Mouse (Mus musculus) spleen, adult 12 weeks (tissue): ENCODE results near the gene Bbs9.

Source experiments
- DNase-seq: peaks from one replicate; pipeline ENCODE4 v3.0.0; 2022; ENCODE audit warnings: low spot score

The Bbs9 gene

DNA sequence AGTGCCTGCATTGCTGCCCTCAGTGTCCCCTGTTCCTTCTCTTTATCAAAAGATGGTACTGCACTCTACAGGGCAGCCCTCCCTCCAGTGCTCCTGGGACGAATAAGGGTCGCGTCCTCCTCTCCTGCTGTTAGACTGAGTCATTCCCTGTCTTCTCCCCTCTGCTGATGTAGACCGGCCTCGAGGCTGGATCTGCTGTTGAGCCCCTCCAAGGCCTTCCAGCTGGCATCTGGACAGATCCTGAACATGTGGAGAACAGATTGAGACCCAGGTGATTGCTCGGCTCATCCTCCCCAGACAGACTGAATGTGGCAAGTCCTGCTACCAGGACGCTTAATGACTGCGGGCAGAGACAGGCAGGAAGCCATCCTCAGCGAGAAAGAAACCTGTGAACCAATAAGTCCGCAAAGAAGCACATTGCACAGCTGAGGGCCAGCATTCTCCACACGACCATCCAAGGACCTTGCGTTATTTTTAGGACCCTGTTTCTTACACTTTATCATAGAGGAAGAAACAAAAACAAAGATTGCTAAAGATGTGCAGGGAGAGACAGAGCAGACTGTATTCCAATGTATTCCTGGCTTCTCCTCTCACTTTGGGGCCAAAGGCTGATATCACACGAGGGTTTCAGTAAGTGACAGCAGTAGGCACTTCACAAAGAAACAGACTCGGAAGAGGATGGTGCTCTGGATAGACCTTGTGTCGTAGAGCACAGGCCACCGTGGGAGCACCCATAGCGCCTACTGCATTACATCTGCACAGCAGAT, 275.4 kb downstream of the Bbs9 start:
- DNase-seq = no peak

DNA sequence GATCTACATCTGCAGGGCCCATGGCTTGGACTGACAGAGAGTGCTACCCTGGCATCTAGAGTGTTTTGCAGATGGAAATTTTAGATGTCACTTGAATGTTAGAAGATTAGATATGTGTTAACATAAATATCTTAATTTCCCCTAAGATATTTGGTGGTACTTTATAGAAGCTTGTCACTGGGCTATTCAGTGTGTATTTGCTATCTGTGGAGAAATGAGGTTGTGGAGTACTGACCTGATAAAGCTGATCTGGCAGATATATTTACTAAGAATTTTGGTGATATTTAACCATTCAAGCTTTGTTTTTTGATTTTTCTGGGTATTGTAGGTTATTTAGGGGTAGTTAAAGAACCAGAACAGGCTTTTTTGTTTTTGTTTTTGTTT, 276.0 kb downstream of the Bbs9 start:
- no peak for DNase-seq

GRCm38 (mm10) chr9:22754081-22754672, 278.7 kb downstream of the Bbs9 start:
- no peak for DNase-seq

DNA sequence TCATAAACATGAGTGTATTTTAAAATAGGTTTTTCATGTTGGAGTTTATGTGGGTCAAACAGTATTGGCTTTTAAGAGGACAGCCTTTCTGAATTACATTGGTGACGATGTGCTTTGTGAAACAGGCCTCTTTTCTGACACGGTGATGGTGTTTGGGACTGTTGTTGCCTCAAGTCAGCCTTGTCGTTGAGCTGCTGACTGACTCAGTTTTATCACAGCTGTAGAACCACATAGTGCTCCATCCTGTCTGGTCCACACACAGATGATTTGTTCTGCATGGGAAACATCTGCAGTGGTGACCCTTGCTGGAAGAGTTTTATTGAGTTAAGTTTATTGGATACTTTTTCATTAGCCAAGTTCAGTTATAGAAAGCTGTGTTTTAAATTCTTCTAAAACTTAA, 283.0 kb downstream of the Bbs9 start:
- DNase-seq = no peak

GRCm38 (mm10) chr9:22759241-22759640, 283.7 kb downstream of the Bbs9 start:
- no peak for DNase-seq

- no peak for DNase-seq
Measured at GRCm38 (mm10) chr9:22760376-22760775, 284.9 kb downstream of the Bbs9 start.

- DNase-seq = no peak
Measured at GRCm38 (mm10) chr9:22761487-22761886, 286.0 kb downstream of the Bbs9 start.

- no peak for DNase-seq
Measured at GRCm38 (mm10) chr9:22765618-22766220, 290.2 kb downstream of the Bbs9 start.

GRCm38 (mm10) chr9:22767154-22767553, 291.6 kb downstream of the Bbs9 start:
- no peak for DNase-seq

GRCm38 (mm10) chr9:22767860-22768259, 292.3 kb downstream of the Bbs9 start:
- no peak for DNase-seq

GRCm38 (mm10) chr9:22771785-22772184, 296.3 kb downstream of the Bbs9 start:
- DNase-seq = no peak

DNA sequence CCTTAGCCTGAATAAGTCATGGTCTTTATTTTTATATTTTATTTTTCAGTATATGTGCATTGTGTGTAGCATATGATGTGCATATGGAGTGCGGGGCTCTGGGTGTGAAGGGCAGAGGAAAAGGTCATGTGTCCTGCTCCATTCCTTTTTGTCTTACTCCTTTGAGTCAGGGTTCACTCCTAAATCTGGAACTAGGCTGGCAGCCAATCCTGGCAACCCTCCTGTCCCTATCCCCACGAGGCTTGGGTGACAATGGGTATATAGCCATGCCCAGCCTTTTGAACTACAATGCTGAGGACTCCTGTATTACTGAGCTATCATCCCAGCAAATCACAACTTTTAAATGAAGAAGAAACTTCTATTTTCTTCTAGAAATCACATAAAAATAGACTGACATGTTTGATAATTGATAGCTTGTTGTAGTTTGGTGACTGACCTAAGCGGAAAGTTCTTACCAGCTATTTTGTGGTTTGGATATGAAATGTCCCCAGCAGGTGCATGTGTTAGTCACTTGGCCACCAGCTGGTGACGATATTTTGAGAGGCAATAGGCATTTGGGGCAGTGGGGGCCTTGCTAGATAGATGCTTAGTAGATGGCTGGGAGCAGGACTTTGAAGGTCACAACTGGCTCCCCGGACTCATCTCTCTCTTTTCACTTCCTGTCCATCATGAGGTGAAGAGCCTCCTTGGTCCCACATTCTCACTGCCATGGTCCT, 300.9 kb downstream of the Bbs9 start:
- DNase-seq = no peak

GRCm38 (mm10) chr9:22777425-22777824, 301.9 kb downstream of the Bbs9 start:
- no peak for DNase-seq

DNA sequence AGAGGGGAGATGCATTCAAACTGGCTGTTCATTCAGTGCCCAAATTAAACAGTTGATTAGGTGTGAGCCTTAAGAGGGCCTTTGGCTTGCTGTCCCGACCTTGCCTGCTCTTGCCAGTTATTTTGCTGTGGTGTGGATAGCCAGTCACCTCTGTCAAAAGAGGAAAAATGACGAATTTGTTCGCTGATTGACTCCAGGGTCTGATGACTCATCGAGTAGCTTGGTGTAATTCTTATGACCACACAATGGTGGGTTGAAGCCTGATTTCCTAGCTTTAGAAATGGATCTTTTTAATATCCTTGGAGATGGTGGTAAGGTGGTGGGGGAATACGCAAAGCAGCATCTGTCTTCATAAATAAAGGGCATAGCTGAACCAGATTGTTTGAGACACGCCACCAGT, 304.1 kb downstream of the Bbs9 start:
- DNase-seq = no peak

- DNase-seq = no peak
Measured at GRCm38 (mm10) chr9:22786006-22786405, 310.5 kb downstream of the Bbs9 start.

DNA sequence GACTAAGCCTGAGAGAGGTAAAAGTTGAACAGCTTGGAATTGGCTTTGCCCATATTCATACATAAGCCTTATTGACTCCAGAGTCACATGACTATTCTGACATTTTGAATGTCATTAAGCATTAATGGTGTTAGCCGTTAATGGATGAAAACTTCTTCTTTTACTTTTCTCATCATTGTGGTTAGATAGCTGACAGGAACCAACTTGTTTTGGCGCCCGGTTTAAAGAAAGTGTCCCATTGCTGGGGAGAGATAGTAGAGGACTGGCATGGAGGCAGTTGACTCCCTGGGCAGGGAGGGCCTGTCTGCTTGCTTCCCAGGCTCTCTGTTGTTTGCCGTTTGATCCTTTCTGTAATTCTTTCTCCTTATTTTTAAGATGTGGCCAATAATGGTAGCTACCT, 312.9 kb downstream of the Bbs9 start:
- no peak for DNase-seq

- no peak for DNase-seq
Measured at GRCm38 (mm10) chr9:22788850-22789249, 313.3 kb downstream of the Bbs9 start.

DNA sequence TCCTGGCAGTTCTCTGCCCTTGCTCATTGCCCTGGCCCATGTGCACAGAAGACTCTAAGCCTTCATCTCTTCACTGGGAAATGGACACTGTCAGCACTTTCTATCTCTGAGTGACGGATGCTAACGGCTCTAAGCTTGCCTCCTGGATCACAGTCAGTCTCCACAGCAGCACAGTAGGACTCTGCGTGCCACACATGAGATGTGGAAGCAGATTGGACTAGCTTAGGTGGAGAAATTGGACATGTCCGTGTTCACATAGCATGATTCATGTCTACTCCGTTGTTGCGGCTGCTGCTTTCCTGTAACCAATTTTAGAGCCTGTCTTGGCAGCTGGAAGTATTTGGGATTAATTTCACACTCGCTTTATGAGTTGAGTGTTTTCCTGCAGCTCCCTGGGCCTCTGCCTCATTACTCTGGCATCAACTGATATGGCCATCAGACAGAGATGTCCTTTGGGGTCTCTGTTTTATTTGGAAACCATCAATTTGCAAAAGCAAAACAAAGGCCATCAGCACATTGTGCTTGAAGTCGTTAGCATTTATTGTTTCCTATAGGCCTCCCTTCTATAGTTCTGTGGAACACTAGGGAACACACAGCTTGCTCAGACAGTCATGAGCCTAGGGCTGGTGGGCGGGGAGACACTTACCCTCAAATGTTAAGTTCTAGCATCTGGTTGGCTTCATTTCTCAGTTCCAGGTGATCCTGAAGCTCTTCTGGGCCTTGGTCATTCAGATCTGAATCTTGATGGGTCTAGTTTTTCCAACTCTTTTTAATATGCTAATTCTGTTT, 314.1 kb downstream of the Bbs9 start:
- no peak for DNase-seq

GRCm38 (mm10) chr9:22791208-22791607, 315.7 kb downstream of the Bbs9 start:
- DNase-seq = no peak

DNA sequence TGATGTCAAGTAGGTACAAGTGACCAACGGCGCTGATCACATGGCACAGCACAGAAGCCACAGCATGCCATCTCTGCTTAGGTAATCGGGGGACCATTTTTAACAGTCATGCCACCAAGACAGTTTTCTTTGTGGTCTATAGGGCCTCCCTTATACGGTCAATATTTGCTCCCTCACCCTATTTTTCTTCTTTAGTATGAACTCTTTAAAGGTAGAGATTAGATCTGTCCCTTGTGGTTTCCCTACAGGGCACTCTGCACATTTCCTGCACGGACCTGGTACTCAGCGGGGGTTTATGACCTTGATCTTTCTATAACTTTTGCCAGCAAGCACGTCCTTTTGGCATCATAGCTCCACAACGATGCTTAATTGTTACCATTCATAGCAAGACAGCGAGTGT, 316.2 kb downstream of the Bbs9 start:
- DNase-seq = no peak

DNA sequence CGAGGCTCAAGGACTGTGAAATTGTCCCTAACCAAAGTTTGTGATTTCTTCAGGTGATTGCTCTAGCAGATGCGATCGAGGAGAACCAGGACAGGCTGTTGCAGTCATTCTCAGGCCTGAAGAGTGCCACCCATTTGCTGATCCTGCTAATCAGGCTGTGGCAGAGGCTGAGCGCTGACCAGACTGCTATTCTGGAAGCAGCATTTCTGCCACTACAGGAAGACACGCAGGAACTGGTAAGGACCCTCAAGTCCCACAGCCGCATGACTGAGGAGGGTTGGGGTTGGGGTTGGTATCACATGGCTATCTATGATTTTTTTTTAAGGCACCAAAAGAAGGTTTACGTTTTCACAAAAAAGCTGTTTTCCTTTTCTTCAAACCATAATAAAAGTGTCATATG, 318.2 kb downstream of the Bbs9 start:
- no peak for DNase-seq

GRCm38 (mm10) chr9:22800675-22801074, 325.2 kb downstream of the Bbs9 start:
- DNase-seq = no peak
